Mouse (Mus musculus) CD4-positive, CD25-positive, alpha-beta regulatory T cell, adult 2 months (primary cell): ENCODE data around the gene Aldh9a1.

Experiments
- DNase-seq: peaks from one replicate; pipeline ENCODE4 v3.0.0-alpha.2; 2012; ENCODE audit warnings: low read depth, low spot score

Gene Aldh9a1

GRCm38 (mm10) chr1:167384156-167384555 lies 34.4 kb downstream of the Aldh9a1 start:
- DNase-seq: no peak

GRCm38 (mm10) chr1:167385211-167385610 lies 35.4 kb downstream of the Aldh9a1 start:
- DNase-seq: no peak

- no peak for DNase-seq
Measured at GRCm38 (mm10) chr1:167385636-167386035, 35.8 kb downstream of the Aldh9a1 start.

GRCm38 (mm10) chr1:167386466-167386865 lies 36.7 kb downstream of the Aldh9a1 start:
- no peak for DNase-seq

- DNase-seq: no peak
Measured at GRCm38 (mm10) chr1:167387310-167387709, 37.5 kb downstream of the Aldh9a1 start.

- no peak for DNase-seq
Measured at GRCm38 (mm10) chr1:167387796-167388195, 38.0 kb downstream of the Aldh9a1 start.

GRCm38 (mm10) chr1:167388571-167388970 lies 38.8 kb downstream of the Aldh9a1 start:
- DNase-seq: no peak

- no peak for DNase-seq
Measured at GRCm38 (mm10) chr1:167389584-167389983, 39.8 kb downstream of the Aldh9a1 start.

- no peak for DNase-seq
Measured at GRCm38 (mm10) chr1:167390381-167390780, 40.6 kb downstream of the Aldh9a1 start.

- DNase-seq: no peak
Measured at GRCm38 (mm10) chr1:167391241-167391640, 41.5 kb downstream of the Aldh9a1 start.

- DNase-seq: no peak
Measured at GRCm38 (mm10) chr1:167392031-167392640, 42.3 kb downstream of the Aldh9a1 start.

- DNase-seq: peak; percentile 10
Measured at GRCm38 (mm10) chr1:167392687-167393086, 42.9 kb downstream of the Aldh9a1 start.

GRCm38 (mm10) chr1:167393281-167393680 lies 43.5 kb downstream of the Aldh9a1 start:
- DNase-seq: no peak

- DNase-seq: peak; percentile 95
Measured at GRCm38 (mm10) chr1:167393683-167394492, 44.1 kb downstream of the Aldh9a1 start, which contains the start of gene Mgst3. Gene Mgst3, minus strand, starts transcription at chr1:167393841.

- DNase-seq: no peak
Measured at GRCm38 (mm10) chr1:167405237-167405636, 55.4 kb downstream of the Aldh9a1 start.

- no peak for DNase-seq
Measured at GRCm38 (mm10) chr1:167409601-167410000, 59.8 kb downstream of the Aldh9a1 start.

GRCm38 (mm10) chr1:167411991-167412715 lies 62.4 kb downstream of the Aldh9a1 start:
- DNase-seq: no peak

- DNase-seq: peak; percentile 78
Measured at GRCm38 (mm10) chr1:167414846-167415245, 65.1 kb downstream of the Aldh9a1 start.
